In the genomic region with DNA sequence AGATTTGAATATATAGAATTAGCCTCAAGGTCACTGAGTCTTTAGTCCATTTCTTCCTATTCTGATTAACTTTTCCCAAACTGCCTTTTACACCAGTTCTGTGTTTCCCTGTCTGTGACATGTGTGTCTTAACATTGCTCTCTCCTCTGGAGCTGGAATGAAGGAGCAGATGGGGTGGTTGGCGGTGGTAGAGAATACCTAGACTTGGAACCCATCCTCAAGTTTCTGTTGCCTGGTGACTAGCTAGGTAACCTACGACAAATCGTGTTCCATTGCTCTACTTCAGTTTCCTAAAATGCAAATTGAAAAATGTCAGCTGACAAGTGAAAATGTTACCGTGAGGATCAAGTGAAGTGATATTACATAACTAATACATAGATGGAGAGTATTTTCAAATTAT, we compare ENCODE assay signal across 11 mouse cellular contexts.
"Had no signal": no experiment of that assay in that cellular context is flagged by ENCODE, and none has a peak within 500 bp of the region (broad histone marks: within the 10 kb centered on the region; RNA-seq: fewer than 3 reads in every experiment).

No protein-coding gene starts in this region.

- ATAC-seq: intestine, postnatal 0 days had no signal

- DNase-seq: kidney, adult 2 months; kidney, postnatal 25 days; liver, embryonic 13.5 days; lung, adult 2 months; lung, postnatal 14 days; lung, postnatal 4 days; midbrain, embryonic 14.5 days; spleen, adult 18-20 months; thymus, adult 18-20 months; thymus, postnatal 36 days had no signal
